Mouse (Mus musculus) limb, embryonic 11.5 days (tissue): ENCODE measurements around the gene Ccser2. TPM values are rescaled to one million over a fixed set of nuclear protein-coding genes. Genes with fewer than 3 reads are reported as not detected.

Source experiments
- ATAC-seq: fragments of 200-750 bp; cut with Nextera tagmentation; 2 replicates; pipeline ENCODE4 v1.8.0; 2017; ENCODE audit warnings: low read depth; ENCODE audit not compliant: insufficient number of reproducible peaks, low FRiP score, low TSS enrichment
- DNase-seq: peaks from one replicate; pipeline ENCODE4 v3.0.0-alpha.2; 2015; ENCODE audit warnings: low spot score
- H3K27ac ChIP-seq: fragments of 300-500 bp; sonication (generic); replicated peaks from 2 replicates; pipeline ENCODE4 v1.5.1; 2014; ENCODE audit warnings: low read depth, mild to moderate bottlenecking, low read length
- H3K27me3 ChIP-seq: fragments of 300-500 bp; sonication (generic); 2 replicates; pipeline ENCODE4 v1.6.1; 2014; ENCODE audit warnings: mild to moderate bottlenecking, low read length, mixed read lengths; ENCODE audit not compliant: control insufficient read depth, insufficient read depth
- H3K36me3 ChIP-seq: fragments of 300-500 bp; sonication (generic); 2 replicates; pipeline ENCODE4 v1.6.1; 2014; ENCODE audit warnings: mild to moderate bottlenecking, low read length, moderate library complexity, mixed read lengths; ENCODE audit not compliant: control insufficient read depth, insufficient read depth
- H3K4me1 ChIP-seq: fragments of 300-500 bp; sonication (generic); 2 replicates; pipeline ENCODE4 v1.6.1; 2014; ENCODE audit warnings: low read length, mixed read lengths; ENCODE audit not compliant: control insufficient read depth, insufficient read depth
- H3K4me2 ChIP-seq: fragments of 300-500 bp; sonication (generic); 2 replicates; pipeline ENCODE4 v1.6.1; 2014; ENCODE audit warnings: low read depth, mild to moderate bottlenecking, moderate library complexity; ENCODE audit not compliant: severe bottlenecking
- H3K4me3 ChIP-seq: fragments of 300-500 bp; sonication (generic); 2 replicates; pipeline ENCODE4 v1.5.1; 2014; ENCODE audit warnings: low read depth, low read length
- H3K9ac ChIP-seq: fragments of 300-500 bp; sonication (generic); 2 replicates; pipeline ENCODE4 v1.6.1; 2014; ENCODE audit warnings: mild to moderate bottlenecking, low read length
- H3K9me3 ChIP-seq: fragments of 300-500 bp; sonication (generic); 2 replicates; pipeline ENCODE4 v1.6.1; 2016; ENCODE audit warnings: low read length; ENCODE audit not compliant: control insufficient read depth
- WGBS: fragments of 180-500 bp; shearing (Covaris S2); extraction: QIAGEN DNeasy Blood & Tissue Kit; methylation state at CpG from one replicate; pipeline ENCODE4 v1.1.7; 2014; 5-methylcytosine and 5-hydroxymethylcytosine counted together
- polyA plus RNA-seq: library from polyadenylated mRNA; unstranded; fragments of >200 nt; fragmentation: Nextera tagmentation; extraction: Ambion mirVana; gene quantifications from 2 replicates; pipeline ENCODE4 v1.2.1, GENCODE M21; 2014

The Ccser2 gene
- polyA plus RNA-seq, 1 experiment from 2014 or later: 29.7 TPM

DNA sequence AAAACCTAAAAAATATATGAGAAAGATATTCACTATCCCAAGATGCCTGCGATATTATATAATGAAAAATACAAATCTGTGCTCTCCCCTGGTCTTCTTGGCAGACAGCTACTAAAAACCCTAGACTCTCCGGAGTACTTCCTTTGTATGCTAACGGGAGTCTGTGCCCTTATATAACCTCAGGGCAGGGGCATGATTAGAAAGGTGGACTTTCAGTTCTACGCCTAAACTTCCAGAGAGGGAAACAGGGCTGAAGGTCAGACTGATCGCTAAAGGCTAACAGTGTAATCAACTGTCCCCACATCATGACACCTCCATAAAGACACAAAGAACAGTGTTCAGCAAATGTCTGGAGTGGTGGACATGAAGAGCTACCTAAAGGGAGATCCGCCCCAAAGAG lies 11.3 kb downstream of the Ccser2 start:
- no peak overlapping the region for H3K4me3 ChIP-seq
- no peaks in the 10 kb centered on the region for H3K9me3 ChIP-seq
- no peaks in the 10 kb centered on the region for H3K36me3 ChIP-seq
- no peaks in the 10 kb centered on the region for H3K27me3 ChIP-seq
- H3K4me1 ChIP-seq: no peaks in the 10 kb centered on the region
- H3K27ac ChIP-seq: no peak overlapping the region
- H3K4me2 ChIP-seq: no peak overlapping the region
- no peak overlapping the region for H3K9ac ChIP-seq
- no peak for ATAC-seq
- DNase-seq: no peak
- WGBS: 74% methylated on average over 6 of the region's 6 CpGs

DNA sequence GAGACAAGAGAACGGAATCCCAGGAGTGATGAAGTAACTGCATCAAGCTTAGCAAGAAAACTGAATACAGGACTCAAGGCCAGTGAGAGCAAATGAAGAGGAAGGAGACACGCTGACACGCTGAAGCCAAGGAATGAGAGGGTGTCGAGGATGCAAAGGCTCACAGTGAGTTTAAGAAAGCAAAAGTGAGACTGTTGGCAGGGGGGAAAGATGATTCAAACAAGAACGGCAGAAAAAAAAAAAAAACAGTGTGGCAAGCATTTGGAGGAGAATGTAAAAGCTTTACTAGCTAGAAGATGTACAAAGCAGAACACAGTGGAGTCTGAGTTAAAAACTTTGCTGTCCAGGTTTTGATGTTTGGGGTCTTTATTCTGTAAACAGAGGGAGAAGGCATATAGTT lies 11.9 kb downstream of the Ccser2 start:
- 61% methylated on average over 5 of the region's 5 CpGs for WGBS
- Histone ChIP-seq H3K27ac (no peak overlapping the region), H3K9me3 (no peaks in the 10 kb centered on the region), H3K9ac (no peak overlapping the region), H3K36me3 (no peaks in the 10 kb centered on the region), H3K4me2 (no peak overlapping the region), H3K4me3 (no peak overlapping the region), H3K27me3 (no peaks in the 10 kb centered on the region), H3K4me1 (no peaks in the 10 kb centered on the region)
- DNase-seq: no peak
- no peak for ATAC-seq

DNA sequence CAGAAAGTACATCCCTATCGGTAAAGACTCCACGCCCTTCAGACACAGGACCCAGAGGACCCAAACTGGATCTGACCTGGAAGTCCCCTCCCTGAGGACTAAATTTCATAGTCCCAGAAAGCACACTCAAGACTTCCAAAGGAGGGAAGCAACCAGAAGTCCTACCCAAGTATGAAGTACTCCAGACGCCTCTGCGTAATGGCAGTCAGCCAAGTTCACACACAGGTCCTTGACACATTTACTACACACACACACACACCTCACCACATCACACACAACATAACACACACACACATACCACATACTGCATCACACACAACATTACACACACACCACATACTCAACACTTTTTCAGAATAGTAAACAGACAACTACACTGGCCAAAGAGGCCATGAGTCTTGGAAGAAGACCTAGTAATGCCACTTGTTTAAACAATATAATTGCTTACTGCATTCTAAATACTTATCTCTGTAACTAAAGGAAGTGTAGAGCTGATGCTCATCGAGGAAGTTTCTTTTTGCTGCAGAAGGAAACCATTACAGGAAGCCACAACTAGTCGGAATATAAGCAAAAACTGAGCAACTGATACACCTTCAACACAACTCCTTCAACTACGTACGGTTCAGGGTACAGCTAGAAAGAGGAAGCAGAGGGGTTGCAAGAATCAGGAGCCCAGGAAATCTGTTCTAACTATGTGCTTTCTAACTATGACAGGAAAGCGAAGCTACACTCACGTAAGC lies 15.7 kb downstream of the Ccser2 start:
- Histone ChIP-seq H3K4me3 (no peak overlapping the region), H3K27me3 (no peaks in the 10 kb centered on the region), H3K36me3 (no peaks in the 10 kb centered on the region), H3K4me1 (no peaks in the 10 kb centered on the region), H3K4me2 (no peak overlapping the region), H3K27ac (no peak overlapping the region), H3K9ac (no peak overlapping the region), H3K9me3 (no peaks in the 10 kb centered on the region)
- no peak for ATAC-seq
- no peak for DNase-seq
- 92% methylated on average over 10 of the region's 10 CpGs for WGBS

DNA sequence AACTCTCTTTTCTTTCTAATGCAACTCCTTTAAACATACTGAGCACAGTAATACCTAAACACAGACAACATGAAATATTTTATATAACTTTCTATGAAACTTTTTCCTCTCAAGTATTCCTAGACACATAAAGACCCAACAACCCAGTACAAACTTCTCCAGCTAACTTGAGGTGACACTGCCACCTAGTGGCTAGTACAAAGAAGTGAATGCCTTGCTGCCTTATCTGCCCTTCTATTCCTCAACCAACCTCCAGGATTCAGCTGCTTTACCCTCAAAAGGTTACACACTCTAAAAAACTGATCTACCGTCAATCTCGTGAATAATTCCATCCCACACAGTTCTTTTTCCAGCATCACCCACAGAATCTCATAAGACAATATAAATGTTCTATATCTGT lies 16.4 kb downstream of the Ccser2 start:
- Histone ChIP-seq H3K4me1 (no peaks in the 10 kb centered on the region), H3K9me3 (no peaks in the 10 kb centered on the region), H3K4me2 (no peak overlapping the region), H3K4me3 (no peak overlapping the region), H3K27ac (no peak overlapping the region), H3K27me3 (no peaks in the 10 kb centered on the region), H3K9ac (no peak overlapping the region), H3K36me3 (no peaks in the 10 kb centered on the region)
- 28% methylated on average over 2 of the region's 2 CpGs for WGBS
- ATAC-seq: no peak
- peak; percentile 25 for DNase-seq

DNA sequence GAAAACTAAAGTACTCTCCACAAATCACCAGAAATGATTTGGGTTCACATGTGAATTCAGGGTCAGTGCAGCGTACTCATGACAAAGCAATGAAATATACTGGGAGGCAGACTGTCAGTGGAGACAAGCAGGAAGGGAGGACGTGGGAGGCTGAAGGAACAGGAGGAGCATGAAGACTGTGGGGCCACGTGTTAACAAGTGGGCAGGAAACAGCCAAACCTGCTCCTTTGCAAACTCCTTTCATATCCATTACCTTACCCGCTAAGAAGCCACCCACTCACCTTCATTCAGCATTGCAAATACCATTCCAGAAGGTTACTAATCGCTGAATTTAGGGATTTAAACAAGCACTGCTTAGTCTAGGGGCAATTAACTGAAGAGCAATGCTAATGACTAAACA lies 25.9 kb downstream of the Ccser2 start:
- Histone ChIP-seq H3K4me1 (no peaks in the 10 kb centered on the region), H3K9me3 (no peaks in the 10 kb centered on the region), H3K27ac (no peak overlapping the region), H3K4me3 (no peak overlapping the region), H3K27me3 (no peaks in the 10 kb centered on the region), H3K9ac (no peak overlapping the region), H3K36me3 (peaks cover 2% of the 10 kb centered on the region; the same call in 1 of the 2 replicates), H3K4me2 (no peak overlapping the region)
- 64% methylated on average over 5 of the region's 5 CpGs for WGBS
- ATAC-seq (no peak), DNase-seq (no peak)

DNA sequence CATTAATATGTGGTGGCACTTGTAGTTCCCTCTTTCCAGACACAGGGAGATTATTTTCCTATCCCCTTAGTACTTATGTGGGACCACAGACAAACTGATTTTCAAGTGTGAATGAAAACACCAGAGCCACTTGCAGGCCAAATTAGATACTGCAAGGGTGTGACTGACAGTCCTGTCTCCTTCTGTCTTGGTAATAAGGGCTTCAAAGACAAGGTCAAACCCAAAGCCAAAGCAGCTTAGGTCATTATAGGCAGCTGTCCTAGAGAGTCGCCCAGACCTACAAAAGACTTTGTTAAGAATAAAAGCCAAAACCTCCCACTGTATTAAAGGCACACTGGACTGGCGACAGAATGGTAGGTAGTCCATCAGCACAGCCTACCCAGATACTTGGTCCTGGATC lies 30.6 kb downstream of the Ccser2 start:
- DNase-seq (no peak), ATAC-seq (no peak)
- H3K27me3 ChIP-seq: no peaks in the 10 kb centered on the region
- H3K9me3 ChIP-seq: no peaks in the 10 kb centered on the region
- no peak overlapping the region for H3K4me2 ChIP-seq
- H3K4me1 ChIP-seq: no peaks in the 10 kb centered on the region
- H3K36me3 ChIP-seq: peaks cover 2% of the 10 kb centered on the region; the same call in 1 of the 2 replicates
- H3K9ac ChIP-seq: no peak overlapping the region
- WGBS: 80% methylated on average over 2 of the region's 2 CpGs
- H3K27ac ChIP-seq: no peak overlapping the region
- no peak overlapping the region for H3K4me3 ChIP-seq

DNA sequence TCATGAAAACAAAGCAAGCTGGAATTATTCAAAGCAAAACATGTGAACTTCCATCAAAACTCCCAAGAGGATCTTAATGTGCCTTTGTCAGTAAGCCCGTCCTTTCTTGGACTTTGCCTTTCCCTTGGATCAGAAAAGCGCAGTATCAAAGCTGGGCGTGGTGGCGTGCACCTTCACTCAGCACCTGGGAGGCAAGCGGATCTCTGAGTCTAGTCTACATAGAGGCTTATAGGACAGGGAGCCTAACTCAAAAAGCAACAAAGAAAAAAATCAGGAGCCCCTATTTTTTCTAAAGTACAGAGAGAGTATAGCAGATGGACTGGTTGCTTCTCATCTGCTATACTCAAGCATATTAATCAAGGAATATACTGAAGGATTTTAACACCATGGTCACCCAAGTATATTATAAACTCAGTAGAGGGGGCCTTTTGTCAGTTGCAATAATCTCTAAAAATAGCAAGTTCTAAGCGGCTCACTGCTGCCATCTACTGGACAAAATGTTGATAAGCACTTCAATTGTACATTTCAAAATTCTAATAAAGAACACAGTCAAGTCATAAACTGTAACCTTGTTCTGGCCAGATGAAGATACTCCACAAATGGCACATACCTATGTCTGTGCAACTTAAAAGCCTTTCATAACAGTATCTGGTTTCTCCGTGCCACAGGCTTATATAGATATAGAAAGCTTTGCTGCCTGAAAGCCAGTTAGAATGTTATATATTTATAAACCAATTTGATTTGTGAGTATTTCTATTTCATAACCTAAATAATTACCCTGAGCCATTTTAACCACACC lies 31.3 kb downstream of the Ccser2 start:
- Histone ChIP-seq H3K4me2 (no peak overlapping the region), H3K4me1 (no peaks in the 10 kb centered on the region), H3K9me3 (no peaks in the 10 kb centered on the region), H3K9ac (no peak overlapping the region), H3K27me3 (no peaks in the 10 kb centered on the region), H3K4me3 (no peak overlapping the region), H3K27ac (no peak overlapping the region), H3K36me3 (peaks cover 2% of the 10 kb centered on the region; the same call in 1 of the 2 replicates)
- 75% methylated on average over 7 of the region's 7 CpGs for WGBS
- ATAC-seq: no peak
- peak; percentile 55 for DNase-seq

DNA sequence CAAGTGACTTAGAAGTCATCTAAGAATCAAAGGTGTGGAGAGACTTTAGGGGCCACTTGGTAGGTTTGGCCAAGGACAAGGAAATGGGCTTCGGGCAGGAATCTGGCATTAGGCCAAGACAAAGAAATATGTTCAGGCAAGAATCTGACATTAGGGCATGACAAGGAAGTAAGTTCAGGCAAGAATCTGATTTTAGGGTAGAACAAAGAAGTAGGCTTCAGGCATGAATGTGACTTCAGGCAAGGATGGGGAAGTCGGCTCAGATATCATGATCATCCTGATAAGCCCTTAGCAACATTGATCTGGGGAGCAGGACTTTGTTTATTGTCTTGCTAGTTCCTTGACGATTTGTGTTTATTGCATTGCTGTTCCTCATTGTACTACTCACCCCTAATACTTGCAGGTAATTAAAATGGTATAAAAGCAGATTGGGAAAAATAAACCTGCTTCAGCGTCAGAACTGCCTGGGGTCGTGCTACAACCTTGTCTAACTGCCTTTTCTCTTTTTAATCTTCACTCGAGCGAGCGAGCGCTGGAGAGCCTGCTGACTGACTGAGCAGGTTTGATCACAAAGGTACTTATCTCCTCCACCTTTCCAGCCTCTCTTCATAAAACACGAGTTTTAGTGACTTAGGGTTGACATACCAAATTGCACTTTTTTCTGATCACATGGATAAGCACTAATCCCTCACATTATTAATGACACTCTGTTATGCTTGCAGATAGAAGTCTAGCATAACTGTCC lies 35.8 kb downstream of the Ccser2 start:
- Histone ChIP-seq H3K4me2 (no peak overlapping the region), H3K9ac (no peak overlapping the region), H3K4me1 (no peaks in the 10 kb centered on the region), H3K36me3 (no peaks in the 10 kb centered on the region), H3K27ac (no peak overlapping the region), H3K4me3 (no peak overlapping the region), H3K27me3 (no peaks in the 10 kb centered on the region), H3K9me3 (no peaks in the 10 kb centered on the region)
- DNase-seq: no peak
- 73% methylated on average over 10 of the region's 10 CpGs for WGBS
- ATAC-seq: no peak
